Mouse (Mus musculus) limb, embryonic 10.5 days (tissue): ENCODE results near the gene Jmjd8. TPM values are rescaled to one million over a fixed set of nuclear protein-coding genes. Genes with fewer than 3 reads are reported as not detected.
A peak's percentile ranks its signal among the peaks of the same experiment; 100 is the strongest.
"Not testable (repeated sequence)": the region's sequence is repeated elsewhere in the genome, so short reads cannot be mapped to it uniquely, and the experiment has no call there.

Experiments used
- DNase-seq: peaks from one replicate; pipeline ENCODE4 v3.0.0-alpha.2; 2017; ENCODE audit warnings: low spot score
- H3K27ac ChIP-seq: fragments of 300-500 bp; sonication (generic); 2 replicates; pipeline ENCODE4 v1.5.1; 2016; ENCODE audit warnings: mild to moderate bottlenecking
- H3K27me3 ChIP-seq: fragments of 300-500 bp; sonication (generic); 2 replicates; pipeline ENCODE4 v1.6.1; 2016; ENCODE audit warnings: low read depth, mild to moderate bottlenecking; ENCODE audit not compliant: poor library complexity, severe bottlenecking
- H3K36me3 ChIP-seq: fragments of 300-500 bp; sonication (generic); 2 replicates; pipeline ENCODE4 v1.6.1; 2016; ENCODE audit warnings: mild to moderate bottlenecking, moderate library complexity
- H3K4me1 ChIP-seq: fragments of 300-500 bp; sonication (generic); 2 replicates; pipeline ENCODE4 v1.6.1; 2016
- H3K4me3 ChIP-seq: fragments of 300-500 bp; sonication (generic); 2 replicates; pipeline ENCODE4 v1.5.1; 2016; ENCODE audit warnings: mild to moderate bottlenecking, moderate library complexity
- H3K9me3 ChIP-seq: fragments of 300-500 bp; sonication (generic); replicated peaks from 2 replicates; pipeline ENCODE4 v1.6.1; 2016; ENCODE audit warnings: mild to moderate bottlenecking
- WGBS: fragments of 180-500 bp; shearing (Covaris S2); methylation state at CpG from one replicate; pipeline ENCODE4 v1.1.7; 2016; 5-methylcytosine and 5-hydroxymethylcytosine counted together
- polyA plus RNA-seq: library from polyadenylated mRNA; unstranded; fragments of >200 nt; fragmentation: Nextera tagmentation; extraction: Ambion mirVana; gene quantifications from 2 replicates; pipeline ENCODE4 v1.2.1, GENCODE M21; 2016

Gene Jmjd8
- polyA plus RNA-seq, 1 experiment from 2014 or later, result 54.9 TPM

DNA sequence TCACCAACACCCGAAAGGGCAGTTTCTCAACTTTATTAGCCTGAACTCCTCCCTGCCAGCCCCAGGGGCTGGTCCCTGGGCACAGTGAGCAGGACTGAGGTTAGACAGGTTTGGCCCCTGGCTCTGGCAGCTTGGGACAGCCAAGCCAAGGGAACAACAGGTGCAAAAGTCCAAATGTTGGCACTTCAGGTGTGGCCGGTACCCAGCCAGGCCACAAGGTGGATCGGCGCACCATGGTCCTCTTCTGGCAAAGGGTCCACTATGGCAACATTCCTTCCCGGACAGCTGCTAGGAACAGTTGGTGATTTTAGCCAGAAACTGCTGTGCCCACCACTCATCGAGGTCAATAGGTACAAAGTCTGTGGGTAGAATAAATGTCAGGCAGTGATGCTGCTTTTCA lies 35.0 kb downstream of the Jmjd8 start:
- H3K4me3 ChIP-seq, result no peak overlapping the region
- H3K4me1 ChIP-seq, result peaks cover 48% of the 10 kb centered on the region
- 86% methylated on average over 6 of the region's 6 CpGs for WGBS

DNA sequence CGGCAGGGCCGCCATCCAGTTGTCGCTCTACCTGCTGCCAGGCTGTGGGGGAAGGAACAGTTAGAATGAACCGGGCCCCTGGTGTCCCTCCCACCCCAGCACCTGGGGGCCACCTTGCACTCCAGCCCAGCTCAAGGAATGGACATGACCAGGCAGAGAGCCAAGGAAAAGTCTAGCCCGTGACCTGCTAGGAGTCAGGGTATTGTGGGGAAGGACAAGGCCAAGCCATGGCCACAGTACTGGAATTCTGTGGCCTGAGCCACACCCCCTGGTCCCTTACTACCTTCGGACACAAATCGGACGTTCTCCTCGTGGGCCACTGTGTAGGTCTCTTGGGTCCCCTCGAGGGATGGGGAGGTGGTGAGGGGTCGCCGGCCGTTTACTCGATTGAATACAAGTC lies 35.6 kb downstream of the Jmjd8 start:
- WGBS, result 93% methylated on average over 14 of the region's 14 CpGs

More for the DNA sequence above, 35.0 kb downstream of the Jmjd8 start:
- Histone ChIP-seq H3K27me3 (no peaks in the 10 kb centered on the region), H3K27ac (no peak overlapping the region), H3K36me3 (peaks cover 8% of the 10 kb centered on the region; the same call in 1 of the 2 replicates), H3K9me3 (no peaks in the 10 kb centered on the region)
- no peak for DNase-seq

DNA sequence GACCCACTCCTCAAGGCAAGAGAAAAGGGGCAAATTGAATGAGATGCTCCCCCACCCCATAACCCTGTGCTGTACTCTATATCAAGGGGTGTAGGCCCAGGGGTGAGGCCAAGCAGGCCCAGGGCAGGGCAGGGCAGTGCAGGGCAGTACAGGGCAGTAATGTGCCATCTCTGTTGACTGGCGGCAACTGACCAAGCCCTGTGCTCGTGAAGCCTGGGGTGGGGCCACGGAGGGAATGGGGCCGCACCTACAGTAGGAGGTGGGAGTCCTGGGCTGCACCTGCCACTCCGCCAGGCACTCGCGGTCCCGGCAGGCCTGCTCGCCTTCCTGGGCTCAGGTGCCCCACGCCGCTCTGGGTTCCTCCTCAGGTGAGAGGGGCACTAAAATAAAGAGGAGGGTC lies 36.6 kb downstream of the Jmjd8 start:
- Histone ChIP-seq H3K27ac (0 out of 2 replicates have a peak overlapping the region, but pooled peaks have one; percentile 0), H3K27me3 (no peaks in the 10 kb centered on the region), H3K36me3 (no peaks in the 10 kb centered on the region), H3K4me1 (peaks cover 44% of the 10 kb centered on the region), H3K4me3 (no peak overlapping the region), H3K9me3 (no peaks in the 10 kb centered on the region)
- WGBS, result 89% methylated on average over 11 of the region's 11 CpGs
- DNase-seq, result no peak

More for the DNA sequence above, 35.6 kb downstream of the Jmjd8 start:
- Histone ChIP-seq H3K4me1 (peaks cover 53% of the 10 kb centered on the region), H3K36me3 (peaks cover 1% of the 10 kb centered on the region; the same call in 1 of the 2 replicates), H3K27me3 (no peaks in the 10 kb centered on the region), H3K4me3 (no peak overlapping the region), H3K27ac (no peak overlapping the region), H3K9me3 (no peaks in the 10 kb centered on the region)
- DNase-seq, result no peak

DNA sequence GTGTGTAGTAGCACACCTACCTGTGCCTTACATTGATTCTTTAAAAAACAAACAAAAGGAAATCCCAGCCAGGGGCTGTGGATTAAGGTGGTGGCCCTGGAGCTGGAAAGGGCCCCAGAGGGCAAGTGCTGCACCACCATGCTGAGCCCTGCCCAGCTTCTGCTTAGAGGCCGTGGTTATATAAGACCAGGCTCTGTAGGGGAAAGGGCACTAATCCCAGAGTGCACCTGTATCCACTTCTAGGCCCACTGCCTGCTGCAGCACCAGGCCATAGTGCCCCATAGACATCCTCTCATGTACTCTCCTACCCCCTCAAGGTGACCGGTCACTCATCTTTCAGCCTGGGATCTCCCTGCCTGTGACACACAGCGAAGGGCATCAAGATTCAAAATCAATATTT lies 37.5 kb downstream of the Jmjd8 start:
- WGBS, result 94% methylated on average over 3 of the region's 3 CpGs
- H3K27ac ChIP-seq, result no peak overlapping the region
- no peaks in the 10 kb centered on the region for H3K27me3 ChIP-seq

DNA sequence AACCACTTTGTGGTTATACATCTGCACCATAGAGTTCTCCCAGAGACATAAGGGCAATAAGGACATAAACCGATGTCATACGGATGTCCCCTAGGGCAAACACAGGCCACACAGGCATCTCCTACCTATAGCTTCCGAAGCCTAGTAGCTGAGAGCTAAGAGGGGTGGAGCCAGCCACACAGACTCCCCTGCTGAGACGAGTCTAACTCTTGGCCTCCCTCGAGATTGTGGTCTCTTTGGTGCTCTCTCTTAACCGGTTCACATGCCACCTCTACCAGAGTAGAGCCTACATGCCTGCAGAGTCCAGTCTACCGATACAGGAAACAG lies 38.8 kb downstream of the Jmjd8 start:
- Histone ChIP-seq H3K27ac (peak overlapping the region; percentile 71), H3K4me1 (peaks cover 24% of the 10 kb centered on the region), H3K4me3 (peak overlapping the region; percentile 78), H3K9me3 (no peaks in the 10 kb centered on the region), H3K36me3 (no peaks in the 10 kb centered on the region), H3K27me3 (no peaks in the 10 kb centered on the region)
- DNase-seq, result no peak
- 10% methylated on average over 7 of the region's 7 CpGs for WGBS

More for the DNA sequence above, 37.5 kb downstream of the Jmjd8 start:
- Histone ChIP-seq H3K36me3 (no peaks in the 10 kb centered on the region), H3K4me3 (no peak overlapping the region), H3K4me1 (peaks cover 35% of the 10 kb centered on the region), H3K9me3 (no peaks in the 10 kb centered on the region)
- DNase-seq, result no peak

DNA sequence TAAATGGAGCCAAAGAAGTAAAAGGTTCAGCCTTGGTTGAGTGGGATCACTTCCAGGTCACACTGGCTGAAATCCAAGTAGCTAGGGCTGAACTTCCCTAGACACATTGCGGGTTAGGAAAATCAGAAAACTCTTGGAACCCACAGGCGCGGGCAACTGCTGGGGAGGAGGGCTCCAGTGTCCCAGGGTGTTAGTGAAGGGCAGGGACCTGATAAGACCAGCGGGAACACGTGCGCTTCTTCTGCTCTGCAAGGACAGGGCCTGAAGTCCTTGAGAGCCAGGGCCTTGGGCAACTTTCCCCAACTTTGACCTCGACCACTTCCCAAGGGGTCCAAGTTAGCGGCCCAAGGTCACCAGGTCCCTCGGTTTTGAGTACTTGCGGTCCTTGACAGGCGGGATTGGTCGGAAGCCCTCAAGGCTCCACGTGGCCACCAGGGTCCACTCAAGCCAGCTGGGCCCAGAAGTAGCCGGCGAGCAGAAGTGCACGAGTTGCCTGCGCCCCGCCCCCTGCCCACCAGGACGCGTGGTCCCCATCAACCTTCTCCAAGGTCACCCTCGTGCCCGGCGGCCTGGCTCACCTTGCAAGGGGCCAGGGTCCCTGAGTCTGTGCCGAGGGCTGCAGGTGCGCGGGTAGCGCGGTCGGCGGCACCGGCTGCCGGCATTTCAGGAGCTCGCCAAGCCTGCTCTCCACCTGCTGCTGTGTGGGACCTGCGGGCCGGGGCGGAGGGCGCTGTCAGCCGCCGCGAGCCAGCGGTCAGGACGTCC lies 39.4 kb downstream of the Jmjd8 start:
- Histone ChIP-seq H3K36me3 (no peaks in the 10 kb centered on the region), H3K4me3 (peak overlapping the region; percentile 78), H3K27ac (peak overlapping the region; percentile 71), H3K27me3 (no peaks in the 10 kb centered on the region), H3K9me3 (no peaks in the 10 kb centered on the region), H3K4me1 (peaks cover 24% of the 10 kb centered on the region)
- DNase-seq, result peak; percentile 83
- WGBS, result 1% methylated on average over 42 of the region's 42 CpGs

DNA sequence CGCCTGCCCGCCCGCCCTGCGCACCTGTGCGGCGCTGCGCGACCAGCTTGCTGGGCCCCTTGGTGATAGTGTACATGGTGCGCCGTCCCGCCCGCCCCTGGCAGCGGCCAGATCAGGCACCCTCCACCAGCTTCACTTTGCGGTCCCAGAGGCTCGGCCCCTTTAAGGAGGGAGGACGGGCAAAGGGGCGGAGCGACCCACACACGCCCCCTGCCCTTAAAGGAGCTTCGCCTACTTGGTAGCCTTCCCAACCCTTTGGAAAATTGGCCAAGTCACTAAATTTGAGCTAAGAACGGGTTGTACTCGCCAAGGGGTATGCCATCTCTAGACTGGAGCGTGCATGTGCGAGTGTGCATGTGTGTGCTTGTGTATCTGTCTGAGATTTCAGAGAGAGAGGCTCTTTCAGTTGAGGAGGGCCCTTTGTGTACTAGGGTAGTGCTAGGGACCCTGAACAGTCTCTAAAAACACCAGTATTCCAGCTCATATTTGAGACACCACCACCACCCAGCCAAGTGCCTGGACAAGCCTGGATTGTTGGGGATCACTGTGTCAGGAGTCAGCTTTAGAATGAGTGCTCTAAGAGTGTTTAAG lies 40.0 kb downstream of the Jmjd8 start, which contains the start of gene Mcrip2:
Gene Mcrip2, minus strand, starts transcription at position 164 of the 591 bp plus-strand sequence.
- under 1% methylated on average over 24 of the region's 24 CpGs for WGBS
- DNase-seq, result no peak
- peak within 1 kb of the TSS; percentile 71 for H3K27ac ChIP-seq
- H3K27me3 ChIP-seq, result no peaks in the 10 kb centered on the region
- no peaks in the 10 kb centered on the region for H3K9me3 ChIP-seq
- H3K4me1 ChIP-seq, result peaks cover 29% of the 10 kb centered on the region
- peak within 1 kb of the TSS; percentile 78 for H3K4me3 ChIP-seq
- no peaks in the 10 kb centered on the region for H3K36me3 ChIP-seq

DNA sequence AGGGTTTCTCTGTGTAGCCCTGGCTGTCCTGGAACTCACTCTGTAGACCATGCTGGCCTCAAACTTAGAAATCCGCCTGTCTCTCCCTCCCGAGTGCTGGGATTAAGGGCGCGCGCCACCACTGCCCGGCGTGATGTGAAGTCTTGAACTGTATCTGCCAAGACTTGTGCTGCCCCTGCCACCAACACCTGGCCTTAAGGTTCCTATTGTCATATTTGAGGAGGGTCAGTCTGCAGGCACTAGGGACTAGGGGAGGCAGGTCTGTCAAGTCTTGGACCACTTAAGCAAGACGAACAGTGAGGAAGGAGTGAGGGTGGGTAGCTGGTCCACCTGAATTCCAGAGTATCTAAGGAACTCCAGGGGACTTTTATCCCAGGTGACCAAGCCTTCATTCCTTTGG lies 40.8 kb downstream of the Jmjd8 start:
- Histone ChIP-seq H3K36me3 (no peaks in the 10 kb centered on the region), H3K4me3 (no peak overlapping the region), H3K27me3 (no peaks in the 10 kb centered on the region), H3K9me3 (no peaks in the 10 kb centered on the region), H3K27ac (no peak overlapping the region), H3K4me1 (peaks cover 37% of the 10 kb centered on the region)
- DNase-seq, result no peak
- 89% methylated on average over 8 of the region's 8 CpGs for WGBS

DNA sequence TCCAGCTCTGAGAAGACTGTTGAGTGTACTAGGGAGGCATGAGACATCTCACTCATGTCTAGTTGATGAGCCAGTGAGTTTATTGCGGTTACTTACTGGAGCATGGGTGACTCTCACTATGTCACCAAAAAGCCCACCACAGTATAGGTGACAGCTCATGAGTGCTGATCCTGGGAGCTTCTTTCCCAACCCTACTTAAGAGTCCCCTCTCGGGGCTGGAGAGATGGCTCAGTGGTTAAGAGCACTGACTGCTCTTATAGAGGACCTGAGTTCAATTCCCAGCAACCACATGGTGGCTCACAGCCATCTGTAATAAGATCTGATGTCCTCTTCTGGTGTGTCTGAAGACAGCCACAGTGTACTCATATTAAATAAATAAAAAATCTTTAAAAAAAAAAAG lies 41.3 kb downstream of the Jmjd8 start:
- H3K36me3 ChIP-seq, result no peaks in the 10 kb centered on the region
- no peaks in the 10 kb centered on the region for H3K27me3 ChIP-seq
- DNase-seq, result no peak
- H3K27ac ChIP-seq, result no peak overlapping the region
- H3K4me3 ChIP-seq, result no peak overlapping the region
- WGBS, result 85% methylated on average over 2 of the region's 2 CpGs
- peaks cover 39% of the 10 kb centered on the region for H3K4me1 ChIP-seq
- H3K9me3 ChIP-seq, result no peaks in the 10 kb centered on the region

DNA sequence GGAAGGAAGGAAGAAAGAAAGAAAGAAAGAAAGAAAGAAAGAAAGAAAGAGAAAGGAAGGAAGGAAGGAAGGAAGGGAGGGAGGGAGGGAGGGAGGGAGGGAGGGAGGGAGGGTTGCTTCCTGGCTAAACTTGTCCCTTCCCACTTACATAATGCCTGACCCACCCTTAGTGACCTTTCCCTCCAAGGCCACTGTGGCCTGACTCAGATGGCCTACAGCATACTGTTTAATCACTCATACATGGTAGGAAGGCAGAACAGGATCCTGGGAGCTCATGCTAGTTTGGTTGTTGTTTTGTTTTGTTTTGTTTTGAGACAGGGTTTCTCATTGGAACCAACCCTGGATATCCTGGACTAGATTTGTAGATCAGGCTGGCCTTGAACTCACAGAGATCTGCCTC lies 42.9 kb downstream of the Jmjd8 start:
- not testable (repeated sequence) for H3K9me3 ChIP-seq

DNA sequence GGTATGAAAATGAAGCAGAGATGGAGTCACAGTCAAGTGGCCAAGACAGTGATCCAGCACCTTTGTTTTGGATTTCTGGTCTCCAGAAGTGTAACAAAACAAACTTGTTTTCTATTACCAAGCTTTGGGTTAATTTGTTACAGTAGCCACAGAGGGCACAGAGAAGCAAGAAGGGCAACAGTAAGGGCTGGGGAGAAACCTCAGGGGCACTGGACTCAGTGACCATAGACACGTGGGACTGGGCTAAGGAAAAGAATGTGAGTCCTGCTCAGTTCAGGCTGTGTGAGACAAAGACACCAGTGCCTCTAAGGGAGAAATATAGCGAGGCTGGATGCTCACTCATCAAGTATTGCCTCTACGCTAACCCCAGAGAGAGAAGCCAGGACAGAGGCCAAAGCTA lies 44.0 kb downstream of the Jmjd8 start:
- 81% methylated on average over 3 of the region's 3 CpGs for WGBS
- Histone ChIP-seq H3K4me3 (no peak overlapping the region), H3K9me3 (no peaks in the 10 kb centered on the region), H3K4me1 (peaks cover 51% of the 10 kb centered on the region), H3K27me3 (no peaks in the 10 kb centered on the region), H3K27ac (no peak overlapping the region), H3K36me3 (peaks cover 11% of the 10 kb centered on the region)
- DNase-seq, result no peak

More for the DNA sequence above, 42.9 kb downstream of the Jmjd8 start:
- DNase-seq, H3K4me3 ChIP-seq, H3K27ac ChIP-seq, H3K27me3 ChIP-seq, H3K36me3 ChIP-seq: not testable (repeated sequence)
- H3K4me1 ChIP-seq, result peaks cover 47% of the 10 kb centered on the region

DNA sequence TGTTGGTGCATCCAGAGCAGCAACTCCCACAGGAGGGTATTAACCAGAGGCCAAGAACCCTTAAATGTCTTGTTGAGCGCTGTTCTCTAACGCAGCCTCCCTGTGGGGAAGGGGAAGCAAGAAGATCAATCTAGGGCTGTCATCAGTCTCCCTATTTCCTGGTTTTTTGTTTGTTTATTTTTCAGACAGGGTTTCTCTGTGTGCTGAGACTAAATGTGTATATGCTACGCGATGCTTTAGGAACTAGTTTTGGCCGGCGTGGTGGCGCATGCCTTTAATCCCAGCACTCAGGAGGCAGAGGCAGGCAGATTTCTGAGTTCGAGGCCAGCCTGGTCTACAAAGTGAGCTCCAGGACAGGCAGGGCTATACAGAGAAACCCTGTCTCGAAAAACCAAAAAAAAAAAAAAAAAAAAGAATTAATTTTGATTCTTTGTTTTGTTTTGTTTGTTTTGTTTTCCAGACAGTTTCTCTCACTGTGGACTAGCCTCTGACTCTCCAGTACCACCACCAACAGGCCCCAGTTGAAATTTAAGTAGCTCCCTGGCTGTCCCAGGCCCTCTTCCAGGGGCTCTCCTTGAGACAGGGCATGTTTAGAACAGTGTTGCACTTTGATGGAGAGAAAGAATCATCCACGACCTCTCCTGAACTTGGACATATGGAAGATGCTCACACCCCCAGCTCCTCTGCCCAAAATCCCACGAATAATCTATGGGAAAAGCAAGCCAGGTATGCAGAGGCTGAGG lies 44.9 kb downstream of the Jmjd8 start:
- H3K4me3 ChIP-seq, result peak overlapping the region; percentile 92
- H3K27me3 ChIP-seq, result no peaks in the 10 kb centered on the region
- H3K9me3 ChIP-seq, result no peaks in the 10 kb centered on the region
- no peak for DNase-seq
- peaks cover 49% of the 10 kb centered on the region for H3K4me1 ChIP-seq
- peak overlapping the region; percentile 92; the same call in 1 of the 2 replicates for H3K27ac ChIP-seq
- 82% methylated on average over 11 of the region's 11 CpGs for WGBS
- peaks cover 20% of the 10 kb centered on the region for H3K36me3 ChIP-seq

DNA sequence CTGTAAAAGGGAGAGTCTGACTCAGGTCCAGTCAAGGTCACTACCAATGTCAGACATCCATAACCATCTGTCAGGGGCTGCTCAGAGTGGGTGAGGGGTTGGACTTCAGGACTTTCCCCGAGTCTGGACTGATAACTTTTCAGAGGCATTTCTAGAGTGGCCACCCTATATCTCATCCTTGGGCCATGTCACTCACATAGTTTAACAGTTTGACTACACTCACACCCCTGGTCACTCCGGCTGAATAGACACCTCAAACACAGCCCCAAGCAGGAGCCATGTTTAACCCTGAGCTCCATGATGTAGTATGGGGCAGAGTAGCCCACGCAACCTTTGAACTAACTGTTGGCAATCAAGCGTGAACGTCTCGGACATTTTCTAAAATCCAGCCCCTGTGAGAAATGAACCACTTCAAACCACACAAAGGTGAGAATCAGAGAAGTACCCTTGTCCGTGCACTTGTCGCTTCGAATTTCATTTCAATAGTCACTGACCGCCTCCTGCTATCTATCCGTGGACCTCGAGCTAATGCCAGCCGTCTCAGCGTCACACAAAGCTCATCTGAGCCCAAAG lies 45.6 kb downstream of the Jmjd8 start:
- DNase-seq, result peak; percentile 47
- WGBS, result 12% methylated on average over 14 of the region's 14 CpGs
- peak overlapping the region; percentile 92 for H3K4me3 ChIP-seq
- peaks cover 27% of the 10 kb centered on the region for H3K36me3 ChIP-seq
- H3K4me1 ChIP-seq, result peaks cover 49% of the 10 kb centered on the region
- H3K9me3 ChIP-seq, result no peaks in the 10 kb centered on the region
- no peaks in the 10 kb centered on the region for H3K27me3 ChIP-seq
- peak overlapping the region; percentile 92 for H3K27ac ChIP-seq
